Mouse (Mus musculus) brain, embryonic 14.5 days (tissue): ENCODE measurements at regions not wholly inside any gene's neighbourhood (a gene's known extent, or its start where the extent isn't known, plus 50 kb on each side); places are given as distances from the start of the nearest gene placed in this dataset.

ENCODE experiments used
- CTCF ChIP-seq: fragments of 200-500 bp; IDR thresholded peaks from 2 replicates; pipeline ENCODE4 v1.5.1; 2012; ENCODE audit warnings: inconsistent platforms, mild to moderate bottlenecking, moderate library complexity, borderline replicate concordance; ENCODE audit not compliant: insufficient read depth, insufficient read length; ENCODE audit errors: extremely low read depth
- POLR2A ChIP-seq: fragments of 200-500 bp; IDR thresholded peaks from 2 replicates; pipeline ENCODE4 v1.6.1; 2012; ENCODE audit warnings: mild to moderate bottlenecking, inconsistent platforms, borderline replicate concordance; ENCODE audit not compliant: poor library complexity, insufficient read depth, insufficient read length, severe bottlenecking; ENCODE audit errors: extremely low read depth

- TF ChIP-seq CTCF (no peak), POLR2A (no peak)
These were observed 234.5 kb downstream of the Lrrc3b start for GRCm38 (mm10) chr14:15204284-15204683.
